Mouse (Mus musculus) bone marrow, adult 2 months (tissue): Measurements from ENCODE around the gene Gnl3.

Experiments used
- CTCF ChIP-seq: fragments of 200-500 bp; IDR thresholded peaks from 2 replicates; pipeline ENCODE4 v1.5.1; 2011; ENCODE audit warnings: low read length, control low read depth; ENCODE audit not compliant: control insufficient read depth, insufficient read depth
- POLR2A ChIP-seq: fragments of 200-500 bp; IDR thresholded peaks from 2 replicates; pipeline ENCODE4 v1.6.1; 2011; ENCODE audit warnings: low read depth, mild to moderate bottlenecking, control low read depth, low read length, borderline replicate concordance; ENCODE audit not compliant: control insufficient read depth

DNA sequence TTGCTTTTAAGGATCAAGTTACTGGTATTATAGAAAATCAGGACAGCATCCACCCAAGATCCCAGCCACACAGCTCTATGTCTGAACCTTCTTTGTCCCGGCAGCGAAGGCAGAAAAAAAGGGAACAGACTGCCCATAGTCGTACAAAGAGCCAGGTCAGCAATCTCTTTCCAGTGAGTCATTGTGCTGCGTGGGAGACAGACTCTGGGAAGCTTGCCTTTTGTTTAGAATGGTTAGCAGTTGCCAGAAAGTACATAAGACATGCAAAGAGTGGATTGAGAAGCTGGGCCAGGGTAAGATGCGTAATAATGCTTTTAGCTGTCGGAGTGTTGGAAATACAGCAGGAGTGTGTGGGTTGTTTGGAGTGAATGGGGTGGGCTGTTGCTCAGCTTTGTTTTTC is 44.7 kb downstream of the Gnl3 start:
- TF ChIP-seq CTCF (no peak), POLR2A (no peak)
